Mouse (Mus musculus): ENCODE measurements around the gene H3f3a. TPM values are rescaled to one million over a fixed set of nuclear protein-coding genes. Genes with fewer than 3 reads are reported as not detected.

H3f3a gene
- total and polyA plus RNA-seq, 3 experiments = 258 to 430 (median 405) TPM

DNA sequence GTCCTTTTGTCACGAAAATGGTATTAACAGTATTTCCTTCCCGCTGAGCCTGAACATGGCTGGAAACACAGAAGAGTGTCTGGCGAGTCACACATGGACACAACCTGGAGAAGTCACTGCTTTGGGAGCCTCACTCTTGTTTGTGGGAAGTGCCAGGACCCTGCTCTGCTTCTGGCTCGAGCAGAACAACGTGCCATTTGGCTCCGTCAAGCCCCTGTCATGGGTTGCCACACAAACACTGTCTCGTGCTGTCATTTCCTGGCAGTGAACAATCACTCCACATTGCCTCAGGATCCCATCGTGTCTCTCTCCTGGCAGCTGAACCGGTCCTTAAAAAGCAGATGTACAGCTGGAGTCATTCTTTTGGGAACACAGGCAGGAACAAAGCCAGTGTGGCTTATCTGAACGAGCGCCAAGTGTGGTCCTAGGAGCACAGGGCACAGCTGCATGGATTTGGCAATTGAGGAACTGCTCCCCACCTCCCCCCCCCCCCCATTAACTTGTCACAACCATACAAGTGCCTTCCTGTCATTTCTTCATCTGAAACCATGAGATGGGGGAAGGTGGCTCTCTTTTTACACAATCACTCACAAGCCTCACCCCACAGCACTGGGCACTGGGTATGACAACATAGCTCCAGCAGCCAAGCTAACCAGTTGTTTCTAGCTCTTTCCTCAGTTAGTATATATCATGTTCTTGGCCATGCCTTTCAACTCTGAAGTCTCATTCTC, 34.9 kb upstream of the H3f3a start:
- Histone ChIP-seq H3K9ac (ENCODE audit: low read depth, low read length) (peak overlapping the region; percentile 57), H3K27ac (peak overlapping the region; percentile 100), H3K4me1 (ENCODE audit: control insufficient read depth, insufficient read depth, low read length) (peaks cover 17% of the 10 kb centered on the region), H3K36me3 (ENCODE audit: control insufficient read depth, insufficient read depth, low read length) (peaks cover 5% of the 10 kb centered on the region), H3K4me3 (peak overlapping the region; percentile 62), H3K27me3 (ENCODE audit: control insufficient read depth, insufficient read depth, low read length) (no peaks in the 10 kb centered on the region), H3K79me2 (replicated peaks; ENCODE audit: control insufficient read depth, insufficient read depth, low read length) (peaks cover 2% of the 10 kb centered on the region; the same call in 1 of the 2 replicates)
- TF ChIP-seq POLR2A (IDR thresholded peaks at IDR 0.05; ENCODE audit: insufficient read depth, low read depth, low read length) (no peak; the same call in 1 of the 2 replicates), EP300 (IDR thresholded peaks at IDR 0.05; ENCODE audit: insufficient read depth, low read depth, low read length) (peak; percentile 93), CTCF (IDR thresholded peaks at IDR 0.05) (no peak)
- intact Hi-C loops (cut with DNase I) = loop anchor here (2.0 kb wide), 1 partner anchor 18 kb away; no protein-coding TSS in a partner anchor
- 1% methylated on average over 11 of the region's 11 CpGs for WGBS
- peak; percentile 81 to 87 for DNase-seq

- Histone ChIP-seq H3K4me1 (ENCODE audit: control insufficient read depth, insufficient read depth, low read length) (peaks cover 17% of the 10 kb centered on the region), H3K27ac (peak overlapping the region; percentile 100), H3K36me3 (ENCODE audit: control insufficient read depth, insufficient read depth, low read length) (peaks cover 5% of the 10 kb centered on the region), H3K79me2 (replicated peaks; ENCODE audit: control insufficient read depth, insufficient read depth, low read length) (peaks cover 2% of the 10 kb centered on the region; the same call in 1 of the 2 replicates), H3K4me3 (peak overlapping the region; percentile 62), H3K9ac (ENCODE audit: low read depth, low read length) (peak overlapping the region; percentile 71), H3K27me3 (ENCODE audit: control insufficient read depth, insufficient read depth, low read length) (no peaks in the 10 kb centered on the region)
- intact Hi-C loops (cut with DNase I) = loop anchor here (2.0 kb wide), 1 partner anchor 17 kb away; no protein-coding TSS in a partner anchor
- TF ChIP-seq CTCF (IDR thresholded peaks at IDR 0.05) = peak; percentile 14; the same call in 1 of the 2 replicates
- no peak for TF ChIP-seq EP300 (IDR thresholded peaks at IDR 0.05; ENCODE audit: insufficient read depth, low read depth, low read length)
- TF ChIP-seq POLR2A (IDR thresholded peaks at IDR 0.05; ENCODE audit: insufficient read depth, low read depth, low read length) = peak; percentile 73; the same call in 1 of the 2 replicates
- DNase-seq = peak; percentile 77 to 88
- WGBS = 1% methylated on average over 9 of the region's 9 CpGs
Measured at GRCm38 (mm10) chr1:180848114-180848510, 34.4 kb upstream of the H3f3a start.

DNA sequence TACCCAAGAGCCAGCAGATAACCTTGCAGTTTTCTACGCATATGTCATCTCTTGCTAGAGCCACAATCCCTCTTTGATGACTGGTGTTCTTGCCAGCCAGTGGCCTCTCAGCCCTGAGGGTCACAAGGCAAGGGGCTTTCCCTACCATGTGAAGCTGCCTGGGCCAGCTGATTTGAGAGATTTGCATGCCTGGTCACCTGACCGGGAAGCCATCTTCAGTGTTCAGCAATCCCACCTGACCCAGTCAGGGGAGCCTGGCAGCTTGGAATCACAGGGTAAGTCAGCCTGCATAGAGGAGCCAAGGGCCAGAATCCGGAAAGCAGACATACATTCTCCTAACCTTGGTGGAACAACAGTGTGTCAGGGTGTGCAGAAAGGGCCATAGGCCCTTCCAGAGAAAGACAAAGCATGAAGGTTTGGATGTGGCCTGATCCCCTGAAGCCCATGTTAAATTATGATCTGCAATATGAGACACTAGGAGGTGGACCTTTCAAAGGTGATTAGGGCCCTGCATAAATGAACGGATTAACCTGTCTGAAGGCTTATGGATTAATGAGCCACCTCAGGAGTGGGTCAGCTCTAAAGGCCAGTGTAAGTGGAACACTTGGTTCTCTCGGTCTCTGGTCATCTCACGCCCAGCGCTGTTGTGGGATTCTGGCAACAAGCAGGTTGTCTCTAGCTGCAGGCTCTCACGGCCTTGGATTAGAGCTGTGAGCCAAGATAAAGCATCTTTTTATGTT, 28.0 kb upstream of the H3f3a start:
- no peaks in the 10 kb centered on the region for H3K4me1 ChIP-seq (ENCODE audit: control insufficient read depth, insufficient read depth, low read length)
- no peak overlapping the region for H3K4me3 ChIP-seq
- no peak overlapping the region for H3K27ac ChIP-seq
- no peaks in the 10 kb centered on the region for H3K36me3 ChIP-seq (ENCODE audit: control insufficient read depth, insufficient read depth, low read length)
- no peaks in the 10 kb centered on the region for H3K27me3 ChIP-seq (ENCODE audit: control insufficient read depth, insufficient read depth, low read length)
- WGBS = 88% methylated on average over 8 of the region's 8 CpGs
- intact Hi-C loops (cut with DNase I) = no loop called here
- H3K9ac ChIP-seq (ENCODE audit: low read depth, low read length) = no peak overlapping the region
- TF ChIP-seq POLR2A (IDR thresholded peaks at IDR 0.05; ENCODE audit: insufficient read depth, low read depth, low read length) = no peak
- TF ChIP-seq CTCF (IDR thresholded peaks at IDR 0.05) = no peak
- no peak for TF ChIP-seq EP300 (IDR thresholded peaks at IDR 0.05; ENCODE audit: insufficient read depth, low read depth, low read length)
- H3K79me2 ChIP-seq (replicated peaks; ENCODE audit: control insufficient read depth, insufficient read depth, low read length) = no peaks in the 10 kb centered on the region
- no peak for DNase-seq

DNA sequence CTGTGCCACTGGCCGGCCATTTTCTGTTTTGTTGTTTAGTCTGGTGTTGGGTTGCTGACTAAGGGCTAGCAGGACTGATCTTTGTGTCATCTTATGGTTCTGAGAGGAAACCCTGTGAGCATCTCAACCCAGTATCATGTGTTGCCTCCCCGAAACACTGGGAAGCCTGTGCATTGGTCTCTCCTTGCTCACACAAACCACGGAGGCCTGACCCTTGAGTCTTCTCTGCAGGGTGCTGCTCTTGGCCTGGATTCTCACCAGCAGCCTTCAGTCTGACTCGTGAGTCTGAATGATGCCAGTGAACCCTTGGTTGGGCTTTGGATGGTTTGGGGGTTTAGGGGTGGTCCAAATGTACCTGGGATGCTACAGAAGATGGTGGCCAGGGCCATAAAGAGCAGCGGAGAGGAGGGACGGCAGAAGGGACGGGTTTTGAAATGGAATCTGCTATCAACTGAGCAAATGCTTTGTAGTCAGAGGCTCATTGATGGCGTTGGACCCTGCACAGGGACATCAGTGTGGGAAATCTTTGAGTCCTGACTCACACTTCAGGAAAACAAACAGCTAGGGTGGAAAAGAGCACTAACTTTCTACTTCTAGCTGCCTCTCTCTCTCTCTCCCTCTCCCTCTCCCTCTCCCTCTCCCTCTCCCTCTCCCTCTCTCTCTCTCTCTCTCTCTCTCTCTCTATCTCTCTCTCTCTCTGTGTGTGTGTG, 25.6 kb upstream of the H3f3a start:
- TF ChIP-seq POLR2A (IDR thresholded peaks at IDR 0.05; ENCODE audit: insufficient read depth, low read depth, low read length) = no peak
- TF ChIP-seq EP300 (IDR thresholded peaks at IDR 0.05; ENCODE audit: insufficient read depth, low read depth, low read length) = no peak
- no peak for TF ChIP-seq CTCF (IDR thresholded peaks at IDR 0.05)
- WGBS = 74% methylated on average over 8 of the region's 8 CpGs
- no peak for DNase-seq
- no peak overlapping the region for H3K9ac ChIP-seq (ENCODE audit: low read depth, low read length)
- no peaks in the 10 kb centered on the region for H3K79me2 ChIP-seq (replicated peaks; ENCODE audit: control insufficient read depth, insufficient read depth, low read length)
- H3K4me3 ChIP-seq = no peak overlapping the region
- H3K27me3 ChIP-seq (ENCODE audit: control insufficient read depth, insufficient read depth, low read length) = no peaks in the 10 kb centered on the region
- no peaks in the 10 kb centered on the region for H3K36me3 ChIP-seq (ENCODE audit: control insufficient read depth, insufficient read depth, low read length)
- no peak overlapping the region for H3K27ac ChIP-seq
- H3K4me1 ChIP-seq (ENCODE audit: control insufficient read depth, insufficient read depth, low read length) = no peaks in the 10 kb centered on the region
- intact Hi-C loops (cut with DNase I) = no loop called here

- H3K79me2 ChIP-seq (replicated peaks; ENCODE audit: control insufficient read depth, insufficient read depth, low read length) = no peaks in the 10 kb centered on the region
- DNase-seq = no peak
- WGBS = 79% methylated on average over 6 of the region's 6 CpGs
- intact Hi-C loops (cut with DNase I) = no loop called here
- no peak for TF ChIP-seq EP300 (IDR thresholded peaks at IDR 0.05; ENCODE audit: insufficient read depth, low read depth, low read length)
- no peak overlapping the region for H3K4me3 ChIP-seq
- no peaks in the 10 kb centered on the region for H3K4me1 ChIP-seq (ENCODE audit: control insufficient read depth, insufficient read depth, low read length)
- H3K9ac ChIP-seq (ENCODE audit: low read depth, low read length) = no peak overlapping the region
- H3K27me3 ChIP-seq (ENCODE audit: control insufficient read depth, insufficient read depth, low read length) = no peaks in the 10 kb centered on the region
- no peaks in the 10 kb centered on the region for H3K36me3 ChIP-seq (ENCODE audit: control insufficient read depth, insufficient read depth, low read length)
- H3K27ac ChIP-seq = no peak overlapping the region
Measured at GRCm38 (mm10) chr1:180838014-180838413, 24.3 kb upstream of the H3f3a start.
